Mouse (Mus musculus): ENCODE results near the gene Vmn2r66. TPM values are rescaled to one million over a fixed set of nuclear protein-coding genes. Genes with fewer than 3 reads are reported as not detected.

Gene Vmn2r66
- not detected in 2 replicates for polyA plus RNA-seq (2012; rRNA removed)

- Histone ChIP-seq H3K4me1 (ENCODE audit: control insufficient read depth, insufficient read depth, low read length) (no peaks in the 10 kb centered on the region), H3K27ac (ENCODE audit: insufficient read depth, low read length) (no peak within 1 kb of the TSS), H3K4me3 (ENCODE audit: insufficient read depth, low read length) (no peak within 1 kb of the TSS)
- TF ChIP-seq POLR2A (IDR thresholded peaks at IDR 0.05; ENCODE audit: extremely low read depth, insufficient read depth, low read length) (no peak), CTCF (IDR thresholded peaks at IDR 0.05; ENCODE audit: extremely low read depth, insufficient read depth, low read length) (no peak)
These were observed at the start of gene Vmn2r66 for GRCm38 (mm10) chr7:85012168-85012567. Gene Vmn2r66, minus strand, starts transcription at chr7:85012268.

- TF ChIP-seq POLR2A (IDR thresholded peaks at IDR 0.05; ENCODE audit: extremely low read depth, insufficient read depth, low read length) (no peak), CTCF (IDR thresholded peaks at IDR 0.05; ENCODE audit: extremely low read depth, insufficient read depth, low read length) (no peak)
These were observed 15.4 kb downstream of the Vmn2r66 start for GRCm38 (mm10) chr7:84996694-84997093.

GRCm38 (mm10) chr7:84964015-84964414, 48.1 kb downstream of the Vmn2r66 start, which contains the start of gene Vmn2r65:
Gene Vmn2r65, minus strand, starts transcription at chr7:84964115.
- H3K4me3 ChIP-seq (ENCODE audit: insufficient read depth, low read length), result no peak within 1 kb of the TSS
- no peaks in the 10 kb centered on the region for H3K4me1 ChIP-seq (ENCODE audit: control insufficient read depth, insufficient read depth, low read length)
- H3K27ac ChIP-seq (ENCODE audit: insufficient read depth, low read length), result no peak within 1 kb of the TSS
- TF ChIP-seq POLR2A (IDR thresholded peaks at IDR 0.05; ENCODE audit: extremely low read depth, insufficient read depth, low read length), result no peak
- TF ChIP-seq CTCF (IDR thresholded peaks at IDR 0.05; ENCODE audit: extremely low read depth, insufficient read depth, low read length), result no peak

More at GRCm38 (mm10) chr7:84996694-84997093, 15.4 kb downstream of the Vmn2r66 start:
- Histone ChIP-seq H3K4me3 (ENCODE audit: insufficient read depth, low read length) (no peak overlapping the region), H3K4me1 (ENCODE audit: control insufficient read depth, insufficient read depth, low read length) (no peaks in the 10 kb centered on the region), H3K27ac (ENCODE audit: insufficient read depth, low read length) (no peak overlapping the region)

Other genes with a start within 250 kb of the Vmn2r66 start
- gene Olfr291, start 158.7 kb downstream of the Vmn2r66 start, polyA plus RNA-seq (2012; rRNA removed), result not detected in 2 replicates
- not detected in 2 replicates for gene Vmn2r65, start 48.2 kb downstream of the Vmn2r66 start, polyA plus RNA-seq (2012; rRNA removed)
- not detected in 2 replicates for gene Vmn2r67, start 143.7 kb upstream of the Vmn2r66 start, polyA plus RNA-seq (2012; rRNA removed)
- gene Vmn2r68, start 225.5 kb upstream of the Vmn2r66 start, polyA plus RNA-seq (2012; rRNA removed), result not detected in 2 replicates

All from cortical plate, adult 2 months (tissue).